Mouse (Mus musculus): ENCODE data around the gene Nadk2. TPM values are rescaled to one million over a fixed set of nuclear protein-coding genes. Genes with fewer than 3 reads are reported as not detected.

The Nadk2 gene
- total RNA-seq (2023; ENCODE audit: inconsistent age), result 19.7 to 31.6 TPM (median 22.5 TPM) in 4 replicates

GRCm38 (mm10) chr15:9070912-9071555 lies at the start of gene Nadk2:
TSS of gene Nadk2 (plus strand) at chr15:9071260.

GRCm38 (mm10) chr15:9140252-9140680 lies 69.2 kb downstream of the Nadk2 start, which contains the start of gene Lmbrd2:
TSS of gene Lmbrd2 (plus strand) at chr15:9140550.

GRCm38 (mm10) chr15:9155325-9155724 lies 84.3 kb downstream of the Nadk2 start, which contains the start of gene Skp2:
TSS of gene Skp2 (minus strand) at chr15:9155425.

Other genes with a start within 250 kb of the Nadk2 start
- gene Ranbp3l, start 103.3 kb upstream of the Nadk2 start, total RNA-seq (2023; ENCODE audit: inconsistent age), result not detected in 4 replicates
- gene Lmbrd2, start 69.3 kb downstream of the Nadk2 start, total RNA-seq (2023; ENCODE audit: inconsistent age), result 10.0 to 15.2 TPM (median 12.2 TPM) in 4 replicates
- 2.4 to 2.8 TPM (median 2.7 TPM) in 4 replicates for gene Skp2, start 84.2 kb downstream of the Nadk2 start, total RNA-seq (2023; ENCODE audit: inconsistent age)
- not detected in 4 replicates for gene Ugt3a1, start 205.6 kb downstream of the Nadk2 start, total RNA-seq (2023; ENCODE audit: inconsistent age)